Mouse (Mus musculus) thymus, adult 2 months (tissue): ENCODE measurements around the gene Prr15.

Experiments
- CTCF ChIP-seq: fragments of 200-500 bp; IDR thresholded peaks from 2 replicates; pipeline ENCODE4 v1.5.1; 2012; ENCODE audit warnings: mild to moderate bottlenecking, control low read depth, low read length, moderate library complexity, borderline replicate concordance; ENCODE audit not compliant: control insufficient read depth, poor library complexity, insufficient read depth; ENCODE audit errors: extremely low read depth
- POLR2A ChIP-seq: fragments of 200-500 bp; IDR thresholded peaks from 2 replicates; pipeline ENCODE4 v1.6.1; 2012; ENCODE audit warnings: mild to moderate bottlenecking, low read length, control low read depth, moderate library complexity; ENCODE audit not compliant: control insufficient read depth, poor library complexity, insufficient read depth; ENCODE audit errors: extremely low read depth

DNA sequence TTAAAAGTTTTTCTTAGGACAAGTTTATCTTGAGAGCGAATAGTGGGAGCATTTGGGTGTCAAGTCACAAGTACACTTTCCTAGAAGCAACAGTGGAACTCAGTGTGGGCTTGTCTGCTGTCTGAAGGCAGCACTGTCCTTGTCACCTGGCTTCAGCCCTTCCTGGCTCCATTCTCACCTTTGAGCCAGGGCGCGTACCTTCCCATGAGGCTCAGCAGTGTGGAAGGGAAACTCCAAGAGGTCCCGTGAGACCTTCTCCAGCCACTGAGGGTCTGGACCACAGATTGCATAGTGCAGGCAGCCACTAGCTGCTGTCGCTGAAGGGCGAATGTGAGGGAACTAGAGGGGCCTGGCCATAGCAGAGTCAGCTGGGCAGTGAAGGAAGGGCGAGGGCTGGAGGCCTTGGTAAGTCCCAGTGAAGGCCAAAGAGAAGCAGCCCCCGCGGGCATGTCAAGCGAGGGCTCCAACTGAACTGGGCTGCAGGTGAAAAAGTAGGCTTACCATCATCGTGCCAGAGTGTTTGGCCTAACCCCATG, 7.5 kb downstream of the Prr15 start:
- TF ChIP-seq POLR2A (no peak), CTCF (no peak)
